Mouse (Mus musculus) liver, embryonic 11.5 days (tissue): ENCODE results near the gene Rin3. TPM values are rescaled to one million over a fixed set of nuclear protein-coding genes. Genes with fewer than 3 reads are reported as not detected.

Experiments used
- ATAC-seq: fragments of 200-750 bp; cut with Nextera tagmentation; replicated peaks from 2 replicates; pipeline ENCODE4 v1.8.0; 2017; ENCODE audit warnings: moderate number of reproducible peaks, mild to moderate bottlenecking, moderate TSS enrichment, moderate library complexity; ENCODE audit not compliant: low FRiP score
- DNase-seq: peaks from one replicate; pipeline ENCODE4 v3.0.0-alpha.2; 2017; ENCODE audit warnings: low spot score
- H3K27ac ChIP-seq: fragments of 300-500 bp; sonication (generic); 2 replicates; pipeline ENCODE4 v1.5.1; 2014; ENCODE audit warnings: mild to moderate bottlenecking, low read depth, low read length, control low read depth
- H3K27me3 ChIP-seq: fragments of 300-500 bp; sonication (generic); replicated peaks from 2 replicates; pipeline ENCODE4 v1.6.1; 2014; ENCODE audit warnings: low read length, mixed read lengths; ENCODE audit not compliant: control insufficient read depth, insufficient read depth
- H3K36me3 ChIP-seq: fragments of 300-500 bp; sonication (generic); 2 replicates; pipeline ENCODE4 v1.6.1; 2014; ENCODE audit warnings: mild to moderate bottlenecking, low read length, moderate library complexity, mixed read lengths; ENCODE audit not compliant: control insufficient read depth, insufficient read depth
- H3K4me1 ChIP-seq: fragments of 300-500 bp; sonication (generic); replicated peaks from 2 replicates; pipeline ENCODE4 v1.6.1; 2014; ENCODE audit warnings: low read length, mixed read lengths; ENCODE audit not compliant: control insufficient read depth, insufficient read depth
- H3K4me2 ChIP-seq: fragments of 300-500 bp; sonication (generic); 2 replicates; pipeline ENCODE4 v1.6.1; 2014; ENCODE audit warnings: mild to moderate bottlenecking, control low read depth, moderate library complexity
- H3K4me3 ChIP-seq: fragments of 300-500 bp; sonication (generic); 2 replicates; pipeline ENCODE4 v1.5.1; 2014; ENCODE audit warnings: low read depth, low read length, control low read depth
- H3K9ac ChIP-seq: fragments of 300-500 bp; sonication (generic); 2 replicates; pipeline ENCODE4 v1.6.1; 2014; ENCODE audit warnings: low read depth, low read length, control low read depth
- H3K9me3 ChIP-seq: fragments of 300-500 bp; sonication (generic); 2 replicates; pipeline ENCODE4 v1.6.1; 2016; ENCODE audit warnings: low read length, inconsistent platforms, mixed read lengths; ENCODE audit not compliant: control insufficient read depth
- WGBS: fragments of 180-500 bp; shearing (Covaris S2); extraction: QIAGEN DNeasy Blood & Tissue Kit; methylation state at CpG from one replicate; pipeline ENCODE4 v1.1.7; 2014; 5-methylcytosine and 5-hydroxymethylcytosine counted together
- polyA plus RNA-seq: library from polyadenylated mRNA; unstranded; fragments of >200 nt; fragmentation: Nextera tagmentation; extraction: Ambion mirVana; gene quantifications from 2 replicates; pipeline ENCODE4 v1.2.1, GENCODE M21; 2014

The Rin3 gene
- polyA plus RNA-seq, 1 experiment from 2014 or later = 12.9 TPM

- peaks cover 2% of the 10 kb centered on the region for H3K36me3 ChIP-seq
- H3K27ac ChIP-seq = no peak overlapping the region
- DNase-seq = no peak
- H3K9ac ChIP-seq = no peak overlapping the region
- no peak overlapping the region for H3K4me3 ChIP-seq
- H3K27me3 ChIP-seq = no peaks in the 10 kb centered on the region
- no peak for ATAC-seq
- H3K9me3 ChIP-seq = no peaks in the 10 kb centered on the region
- peak overlapping the region; percentile 8; the same call in 1 of the 2 replicates for H3K4me2 ChIP-seq
- H3K4me1 ChIP-seq = no peaks in the 10 kb centered on the region
- WGBS = 83% methylated on average over 14 of the region's 14 CpGs
Observed at GRCm38 (mm10) chr12:102368556-102368955, 85.7 kb downstream of the Rin3 start.

- Histone ChIP-seq H3K4me1 (no peaks in the 10 kb centered on the region), H3K4me2 (no peak overlapping the region), H3K27ac (no peak overlapping the region), H3K9ac (no peak overlapping the region), H3K27me3 (no peaks in the 10 kb centered on the region), H3K36me3 (peaks cover 2% of the 10 kb centered on the region; the same call in 1 of the 2 replicates), H3K9me3 (no peaks in the 10 kb centered on the region), H3K4me3 (no peak overlapping the region)
- WGBS = 80% methylated on average over 22 of the region's 22 CpGs
- no peak for ATAC-seq
- DNase-seq = no peak
Observed at GRCm38 (mm10) chr12:102369488-102370235, 86.8 kb downstream of the Rin3 start.

GRCm38 (mm10) chr12:102370931-102371500, 88.2 kb downstream of the Rin3 start:
- H3K4me2 ChIP-seq = no peak overlapping the region
- peaks cover 4% of the 10 kb centered on the region; the same call in 1 of the 2 replicates for H3K36me3 ChIP-seq
- H3K4me1 ChIP-seq = no peaks in the 10 kb centered on the region
- H3K27ac ChIP-seq = no peak overlapping the region
- H3K4me3 ChIP-seq = no peak overlapping the region
- no peak for DNase-seq
- H3K9ac ChIP-seq = no peak overlapping the region
- WGBS = 87% methylated on average over 4 of the region's 4 CpGs
- ATAC-seq = no peak
- H3K27me3 ChIP-seq = no peaks in the 10 kb centered on the region
- no peaks in the 10 kb centered on the region for H3K9me3 ChIP-seq

GRCm38 (mm10) chr12:102372322-102372721, 89.5 kb downstream of the Rin3 start:
- no peak for ATAC-seq
- no peaks in the 10 kb centered on the region for H3K4me1 ChIP-seq
- no peak overlapping the region for H3K4me3 ChIP-seq
- WGBS = 79% methylated on average over 3 of the region's 3 CpGs
- H3K9me3 ChIP-seq = no peaks in the 10 kb centered on the region
- no peak overlapping the region for H3K9ac ChIP-seq
- H3K4me2 ChIP-seq = no peak overlapping the region
- no peak for DNase-seq
- H3K27ac ChIP-seq = no peak overlapping the region
- H3K36me3 ChIP-seq = peaks cover 4% of the 10 kb centered on the region; the same call in 1 of the 2 replicates
- H3K27me3 ChIP-seq = no peaks in the 10 kb centered on the region

GRCm38 (mm10) chr12:102382180-102382579, 99.3 kb downstream of the Rin3 start:
- no peaks in the 10 kb centered on the region for H3K9me3 ChIP-seq
- ATAC-seq (no peak), DNase-seq (no peak)
- no peak overlapping the region for H3K4me3 ChIP-seq
- no peaks in the 10 kb centered on the region for H3K27me3 ChIP-seq
- H3K36me3 ChIP-seq = peaks cover 7% of the 10 kb centered on the region
- H3K4me1 ChIP-seq = no peaks in the 10 kb centered on the region
- H3K9ac ChIP-seq = no peak overlapping the region
- no peak overlapping the region for H3K27ac ChIP-seq
- WGBS = 84% methylated on average over 8 of the region's 8 CpGs
- H3K4me2 ChIP-seq = no peak overlapping the region

GRCm38 (mm10) chr12:102383288-102383687, 100.4 kb downstream of the Rin3 start:
- no peak overlapping the region for H3K4me2 ChIP-seq
- ATAC-seq = no peak
- H3K27ac ChIP-seq = no peak overlapping the region
- no peak overlapping the region for H3K4me3 ChIP-seq
- no peaks in the 10 kb centered on the region for H3K4me1 ChIP-seq
- 79% methylated on average over 9 of the region's 9 CpGs for WGBS
- no peaks in the 10 kb centered on the region for H3K9me3 ChIP-seq
- no peak for DNase-seq
- H3K36me3 ChIP-seq = peaks cover 7% of the 10 kb centered on the region
- H3K9ac ChIP-seq = no peak overlapping the region
- H3K27me3 ChIP-seq = no peaks in the 10 kb centered on the region

- Histone ChIP-seq H3K9me3 (no peaks in the 10 kb centered on the region), H3K27me3 (no peaks in the 10 kb centered on the region), H3K27ac (no peak overlapping the region), H3K4me1 (no peaks in the 10 kb centered on the region), H3K4me2 (no peak overlapping the region), H3K9ac (no peak overlapping the region), H3K4me3 (no peak overlapping the region), H3K36me3 (peaks cover 5% of the 10 kb centered on the region)
- ATAC-seq (0 out of 2 replicates have a peak, but pooled peaks have one; percentile 23), DNase-seq (no peak)
- 30% methylated on average over 3 of the region's 3 CpGs for WGBS
Observed at GRCm38 (mm10) chr12:102384819-102385218, 102.0 kb downstream of the Rin3 start.

GRCm38 (mm10) chr12:102387219-102387917, 104.5 kb downstream of the Rin3 start:
- H3K27me3 ChIP-seq = no peaks in the 10 kb centered on the region
- H3K27ac ChIP-seq = no peak overlapping the region
- WGBS = 64% methylated on average over 16 of the region's 16 CpGs
- H3K9ac ChIP-seq = no peak overlapping the region
- H3K9me3 ChIP-seq = no peaks in the 10 kb centered on the region
- H3K4me2 ChIP-seq = no peak overlapping the region
- no peak overlapping the region for H3K4me3 ChIP-seq
- H3K36me3 ChIP-seq = peaks cover 3% of the 10 kb centered on the region; the same call in 1 of the 2 replicates
- ATAC-seq (peak; percentile 48), DNase-seq (peak; percentile 72)
- H3K4me1 ChIP-seq = no peaks in the 10 kb centered on the region
